In genomic region chr19:61141299-61141698, GRCm38 (mm10) we compare ENCODE assay signal across 10 mouse cellular contexts. TPM values are rescaled to one million over a fixed set of nuclear protein-coding genes. Genes with fewer than 3 reads are reported as not detected.
A peak's percentile ranks its signal among the peaks of the same experiment; 100 is the strongest.
DNase-seq lines count a peak whose midpoint lies in the region; ATAC-seq and TF ChIP-seq lines count a peak whose summit lies in the region.
"Had no signal": no experiment of that assay in that cellular context is flagged by ENCODE, and none has a peak within 500 bp of the region (broad histone marks: within the 10 kb centered on the region; RNA-seq: fewer than 3 reads in every experiment).

No protein-coding gene starts in this region.

- peak overlapping the region; percentile 73 for H3K4me2 ChIP-seq in CH12.LX (ENCODE audit: insufficient read depth, low read depth, poor library complexity, severe bottlenecking)
- peak overlapping the region; percentile 71 for H3K4me2 ChIP-seq in forebrain, postnatal 0 days (ENCODE audit: low read depth)
- H3K4me2 ChIP-seq in liver, postnatal 0 days (ENCODE audit: low read depth, low read length): peak overlapping the region; percentile 78

- TF ChIP-seq EP300 in heart, adult 2 months (IDR thresholded peaks at IDR 0.05; ENCODE audit: insufficient read depth, low read depth, low read length): no peak
- no peak for TF ChIP-seq EP300 in CH12.LX (IDR thresholded peaks at IDR 0.05; ENCODE audit: low read length)
- no peak for TF ChIP-seq EP300 in liver, postnatal 0 days (IDR thresholded peaks at IDR 0.05; ENCODE audit: low read depth)

- no peaks in the 10 kb centered on the region; the same call in 1 of the 2 replicates for H3K4me1 ChIP-seq in heart, adult 2 months (ENCODE audit: control insufficient read depth, insufficient read depth, low read length)
- H3K4me1 ChIP-seq in CH12.LX (ENCODE audit: control insufficient read depth in 1 of 2, insufficient read depth in 2 of 2): peaks cover 7 to 23% of the 10 kb centered on the region in 2 experiments
- 0 out of 2 replicates have a peak, but pooled peaks cover 2% of the 10 kb centered on the region for H3K4me1 ChIP-seq in forebrain, postnatal 0 days (ENCODE audit: insufficient read depth)
- H3K4me1 ChIP-seq in liver, postnatal 0 days (ENCODE audit: insufficient read depth): peaks cover 16% of the 10 kb centered on the region

- no peak for DNase-seq in heart, adult 2 months
- no peak for DNase-seq in heart, adult 9 months (ENCODE audit: low spot score in 2 of 2)
- no peak for DNase-seq in CH12.LX (ENCODE audit: extremely low read depth)
- no peak for DNase-seq in forebrain, postnatal 0 days
- no peak for DNase-seq in liver, postnatal 0 days
- DNase-seq in embryo, embryonic 10.5 days (ENCODE audit: low spot score): no peak
- DNase-seq in left cerebral cortex, postnatal 25 days (ENCODE audit: low spot score in 2 of 2): no peak

- H3K79me2 ChIP-seq in heart, adult 2 months (replicated peaks; ENCODE audit: control insufficient read depth, insufficient read depth, low read length): peaks cover 2% of the 10 kb centered on the region; the same call in 1 of the 2 replicates
- peaks cover 5% of the 10 kb centered on the region for H3K79me2 ChIP-seq in CH12.LX (replicated peaks; ENCODE audit: control insufficient read depth, extremely low read depth, insufficient read depth, poor library complexity, severe bottlenecking)

- dilution Hi-C loops in CH12.LX (cut with MboI; ENCODE audit: extremely low pct_ligation_motif_present, extremely low pct_unique_long_range_greater_than_20kb, low sequenced_read_pairs): no loop called here

- H3K27ac ChIP-seq in heart, adult 2 months: peak overlapping the region; percentile 73
- no peak overlapping the region for H3K27ac ChIP-seq in CH12.LX (ENCODE audit: insufficient read depth, low read depth)
- H3K27ac ChIP-seq in forebrain, postnatal 0 days (ENCODE audit: low read depth, low read length): no peak overlapping the region
- peak overlapping the region; percentile 95 for H3K27ac ChIP-seq in liver, postnatal 0 days (ENCODE audit: low read depth)

- in situ Hi-C loops in CH12.LX (cut with MboI; ENCODE audit: low pct_ligation_motif_present, low pct_unique_long_range_greater_than_20kb, low sequenced_read_pairs): no loop called here

- TF ChIP-seq POLR2A in heart, adult 2 months (IDR thresholded peaks at IDR 0.05; ENCODE audit: insufficient read depth, low read depth, low read length): no peak
- TF ChIP-seq POLR2A in CH12.LX (IDR thresholded peaks at IDR 0.05; ENCODE audit: low read depth, low read length): no peak

- H3K9me3 ChIP-seq in CH12.LX (replicated peaks; ENCODE audit: low read length): no peaks in the 10 kb centered on the region
- no peaks in the 10 kb centered on the region for H3K9me3 ChIP-seq in forebrain, postnatal 0 days (ENCODE audit: low read length)
- no peaks in the 10 kb centered on the region for H3K9me3 ChIP-seq in liver, postnatal 0 days (ENCODE audit: low read length)

- H3K4me3 ChIP-seq in heart, adult 2 months: peak overlapping the region; percentile 82
- peak overlapping the region; percentile 83 to 98 (median 91) for H3K4me3 ChIP-seq in CH12.LX (replicated peaks in 1 of 3; ENCODE audit: low read depth in 2 of 3, low read length in 2 of 3, poor library complexity in 1 of 3)
- H3K4me3 ChIP-seq in forebrain, postnatal 0 days (ENCODE audit: low read depth, low read length): peak overlapping the region; percentile 64
- peak overlapping the region; percentile 93 for H3K4me3 ChIP-seq in liver, postnatal 0 days (ENCODE audit: low read depth, low read length)

- no peak overlapping the region for H3K9ac ChIP-seq in heart, adult 2 months (ENCODE audit: low read depth, low read length)
- peak overlapping the region; percentile 44; the same call in 1 of the 2 replicates for H3K9ac ChIP-seq in CH12.LX (ENCODE audit: insufficient read depth, low read depth)
- H3K9ac ChIP-seq in forebrain, postnatal 0 days: peak overlapping the region; percentile 48; the same call in 1 of the 2 replicates
- H3K9ac ChIP-seq in liver, postnatal 0 days (replicated peaks): peak overlapping the region; percentile 88

- H3K36me3 ChIP-seq in heart, adult 2 months (ENCODE audit: control insufficient read depth, insufficient read depth, low read length): peaks cover 3% of the 10 kb centered on the region
- peaks cover 2 to 9% of the 10 kb centered on the region in 2 experiments for H3K36me3 ChIP-seq in CH12.LX (replicated peaks in 1 of 2; ENCODE audit: control insufficient read depth in 1 of 2, insufficient read depth in 1 of 2, low read length in 1 of 2)
- H3K36me3 ChIP-seq in forebrain, postnatal 0 days (ENCODE audit: insufficient read depth): no peaks in the 10 kb centered on the region
- H3K36me3 ChIP-seq in liver, postnatal 0 days (replicated peaks; ENCODE audit: insufficient read depth, low read length): no peaks in the 10 kb centered on the region

- WGBS in heart, adult 2 months: 26% methylated on average over 4 of the region's 4 CpGs
- WGBS in forebrain, postnatal 0 days: 23% methylated on average over 4 of the region's 4 CpGs
- 31% methylated on average over 4 of the region's 4 CpGs for WGBS in liver, postnatal 0 days (ENCODE audit: insufficient replicate concordance)

- no peak for TF ChIP-seq CTCF in heart, adult 2 months (IDR thresholded peaks at IDR 0.05)
- peak in 1 of 2 experiments; percentile 3; a peak in 1 of 4 replicates for TF ChIP-seq CTCF in CH12.LX (conservative IDR thresholded peaks at IDR 0.05 in 1 of 2, IDR thresholded peaks at IDR 0.05 in 1 of 2; ENCODE audit: low read depth in 2 of 2, low read length in 2 of 2)
- no peak for TF ChIP-seq CTCF in forebrain, postnatal 0 days (IDR thresholded peaks at IDR 0.05; ENCODE audit: low read depth)
- no peak for TF ChIP-seq CTCF in liver, postnatal 0 days (IDR thresholded peaks at IDR 0.05; ENCODE audit: low read depth)

- no peak for ATAC-seq in forebrain, postnatal 0 days
- no peak for ATAC-seq in liver, postnatal 0 days
- no peak for ATAC-seq in inflammation-experienced regulatory T-cells, adult 6 months

- no peaks in the 10 kb centered on the region for H3K27me3 ChIP-seq in heart, adult 2 months (ENCODE audit: control insufficient read depth, insufficient read depth, low read length)
- no peaks in the 10 kb centered on the region for H3K27me3 ChIP-seq in CH12.LX (replicated peaks)
- H3K27me3 ChIP-seq in forebrain, postnatal 0 days (ENCODE audit: insufficient read depth, low read length): no peaks in the 10 kb centered on the region
- H3K27me3 ChIP-seq in liver, postnatal 0 days (ENCODE audit: insufficient read depth, low read length): no peaks in the 10 kb centered on the region

- intact Hi-C loops in heart, adult 2 months (cut with DNase I): loop anchor here (5.0 kb wide), 1 partner anchor 254 kb away; the partner anchor contains the start of gene Grk5
- intact Hi-C loops in left cerebral cortex, postnatal 25 days (cut with DNase I): no loop called here

- TF ChIP-seq RAD21 in CH12.LX (IDR thresholded peaks at IDR 0.05; ENCODE audit: low read depth, low read length): no peak

TF ChIP-seq in CH12.LX, 34 proteins besides CTCF, POLR2A, EP300 and RAD21 (continues in another document):
- TF ChIP-seq ZNF384 (IDR thresholded peaks at IDR 0.05; ENCODE audit: low read depth, low read length): no peak
- TF ChIP-seq UBTF (IDR thresholded peaks at IDR 0.05; ENCODE audit: low read depth, low read length): no peak
- no peak for TF ChIP-seq SMC3 (IDR thresholded peaks at IDR 0.05; ENCODE audit: low read depth, low read length)
- TF ChIP-seq E2F4 (IDR thresholded peaks at IDR 0.05; ENCODE audit: insufficient replicate concordance, low read depth, low read length): no peak
- TF ChIP-seq ZMIZ1 (IDR thresholded peaks at IDR 0.05; ENCODE audit: low read depth, low read length): no peak
- no peak for TF ChIP-seq SIN3A (IDR thresholded peaks at IDR 0.05; ENCODE audit: low read length)
- no peak for TF ChIP-seq MAX (IDR thresholded peaks at IDR 0.05; ENCODE audit: low read length)
- no peak for TF ChIP-seq MEF2A (IDR thresholded peaks at IDR 0.05; ENCODE audit: borderline replicate concordance, low read depth, low read length)
- no peak for TF ChIP-seq NELFE (IDR thresholded peaks at IDR 0.05; ENCODE audit: low read depth, low read length)
- TF ChIP-seq CHD1 (IDR thresholded peaks at IDR 0.05; ENCODE audit: low read depth, low read length): no peak
- no peak for TF ChIP-seq TBP (conservative IDR thresholded peaks at IDR 0.05; ENCODE audit: low read depth, low read length)

RNA-seq across cellular contexts. Expression of gene Zfp950, which starts 0.7 kb away (rescaled TPM):
- total RNA-seq in heart, adult 2 months (2021): 10 to 100 TPM in 1 of 2 experiments, 1 to 10 TPM in 1; 7.3 to 10.5 TPM
- 4.7 and 10.2 TPM in 2 replicates for polyA plus RNA-seq in heart, adult 2 months (2012; rRNA removed)
- total RNA-seq in CH12.LX (2012; rRNA removed) (6.1 and 6.7 TPM in 2 replicates), CH12.LX (2014; rRNA removed) (10.8 and 13.1 TPM in 2 replicates)
- 9.4 and 11.1 TPM in 2 replicates for polyA plus RNA-seq in CH12.LX (2012; ENCODE audit: insufficient read length, low read depth)
- 18.9 and 24.3 TPM in 2 replicates for total RNA-seq in forebrain, postnatal 0 days (2014; rRNA removed)
- 31.8 and 41.9 TPM in 2 replicates for polyA plus RNA-seq in forebrain, postnatal 0 days (2015; fragmentation: Nextera tagmentation; extraction: Ambion mirVana)
- polyA plus RNA-seq in liver, postnatal 0 days (2015; fragmentation: Nextera tagmentation; extraction: Ambion mirVana): 10.8 and 13.7 TPM in 2 replicates
- 10 to 100 TPM; 32.9 to 62.0 (median 54.8) TPM for polyA plus RNA-seq in inflammation-experienced regulatory T-cells, adult 6 months (2017; shearing (Covaris generic))
- 10 to 100 TPM; 48.7 to 49.1 TPM for total RNA-seq in left cerebral cortex, postnatal 25 days (2021)

RNA-seq across cellular contexts. Expression of gene Gm7102, which starts 34.8 kb away (rescaled TPM):
- under 1 TPM in 1 of 2 experiments, not detected in 1; 0.16 TPM for total RNA-seq in heart, adult 2 months (2021)
- not detected in 2 replicates for polyA plus RNA-seq in heart, adult 2 months (2012; rRNA removed)
- total RNA-seq in CH12.LX (2012; rRNA removed) (0.08 TPM in 1 of 2 replicates, not detected in the other), CH12.LX (2014; rRNA removed) (0.28 and 0.31 TPM in 2 replicates)
- 0.78 and 2.1 TPM in 2 replicates for polyA plus RNA-seq in CH12.LX (2012; ENCODE audit: insufficient read length, low read depth)
- 0.31 and 1.00 TPM in 2 replicates for total RNA-seq in forebrain, postnatal 0 days (2014; rRNA removed)
- polyA plus RNA-seq in forebrain, postnatal 0 days (2015; fragmentation: Nextera tagmentation; extraction: Ambion mirVana): 0.11 TPM in 1 of 2 replicates, not detected in the other
- polyA plus RNA-seq in liver, postnatal 0 days (2015; fragmentation: Nextera tagmentation; extraction: Ambion mirVana): 0.07 TPM in 1 of 2 replicates, not detected in the other
- polyA plus RNA-seq in inflammation-experienced regulatory T-cells, adult 6 months (2017; shearing (Covaris generic)): not detected
- not detected for total RNA-seq in left cerebral cortex, postnatal 25 days (2021)
- polyA plus RNA-seq: large intestine, adult 2 months; spleen, adult 2 months had no signal

RNA-seq across cellular contexts. Expression of gene Gm6020, which starts 42.4 kb away (rescaled TPM):
- total RNA-seq in heart, adult 2 months (2021): not detected
- polyA plus RNA-seq in heart, adult 2 months (2012; rRNA removed): not detected in 2 replicates
- total RNA-seq in CH12.LX (2012; rRNA removed) (not detected in 2 replicates), CH12.LX (2014; rRNA removed) (not detected in 2 replicates)
- polyA plus RNA-seq in CH12.LX (2012; ENCODE audit: insufficient read length, low read depth): not detected in 2 replicates
- not detected in 2 replicates for total RNA-seq in forebrain, postnatal 0 days (2014; rRNA removed)
- polyA plus RNA-seq in forebrain, postnatal 0 days (2015; fragmentation: Nextera tagmentation; extraction: Ambion mirVana): not detected in 2 replicates
- not detected in 2 replicates for polyA plus RNA-seq in liver, postnatal 0 days (2015; fragmentation: Nextera tagmentation; extraction: Ambion mirVana)
- polyA plus RNA-seq in inflammation-experienced regulatory T-cells, adult 6 months (2017; shearing (Covaris generic)): not detected
- total RNA-seq in left cerebral cortex, postnatal 25 days (2021): not detected
- polyA plus RNA-seq: large intestine, adult 2 months; spleen, adult 2 months had no signal

Comparison
In these comparisons a context has a peak if more than half of its experiments do, and no peak if none do; other contexts are left out.
1. H3K27ac ChIP-seq: peak in heart, adult 2 months (single experiment) and liver, postnatal 0 days (single experiment); none in CH12.LX (single experiment) and forebrain, postnatal 0 days (single experiment).
2. Peak in every context shown above with its lines, with median percentiles within 50 percentile points of each other: H3K4me3 ChIP-seq and H3K4me2 ChIP-seq.